ENCODE assay signal across 12 mouse cellular contexts in genomic region chr16:31164125-31164524, GRCm38 (mm10).
"Had no signal": no experiment of that assay in that cellular context is flagged by ENCODE, and none has a peak within 500 bp of the region (broad histone marks: within the 10 kb centered on the region; RNA-seq: fewer than 3 reads in every experiment).

No protein-coding gene starts in this region.

- H3K9me3 ChIP-seq: limb, embryonic 10.5 days; liver, embryonic 15.5 days had no signal

- H3K36me3 ChIP-seq: liver, embryonic 15.5 days; neural tube, embryonic 12.5 days had no signal

- H3K9ac ChIP-seq: liver, embryonic 15.5 days; neural tube, embryonic 12.5 days had no signal

- H3K27me3 ChIP-seq: liver, embryonic 15.5 days; neural tube, embryonic 12.5 days had no signal

- H3K27ac ChIP-seq: left cerebral cortex, adult 2 months; limb, embryonic 10.5 days; liver, embryonic 15.5 days; neural tube, embryonic 12.5 days; stomach, postnatal 0 days had no signal

- ATAC-seq: lung, postnatal 0 days had no signal

- H3K4me3 ChIP-seq: left cerebral cortex, adult 2 months; limb, embryonic 10.5 days; liver, embryonic 15.5 days; neural tube, embryonic 12.5 days had no signal

- H3K4me2 ChIP-seq: liver, embryonic 11.5 days; liver, embryonic 15.5 days; neural tube, embryonic 12.5 days had no signal

- DNase-seq: kidney, postnatal 25 days; lung, adult 2 months; lung, postnatal 36 days; midbrain, embryonic 14.5 days; thymus, postnatal 14 days had no signal
